Mouse (Mus musculus): ENCODE results near the gene Gm19684.
"Not testable (repeated sequence)": the region's sequence is repeated elsewhere in the genome, so short reads cannot be mapped to it uniquely, and the experiment has no call there.

Gene Gm19684

GRCm38 (mm10) chr17:36131516-36132265, 10.2 kb downstream of the Gm19684 start:
- DNase-seq (ENCODE audit: low read depth, low spot score): no peak

- not testable (repeated sequence) for DNase-seq (ENCODE audit: low read depth, low spot score)
Measured at GRCm38 (mm10) chr17:36135421-36136231, 14.1 kb downstream of the Gm19684 start.

GRCm38 (mm10) chr17:36136299-36136848, 14.9 kb downstream of the Gm19684 start:
- not testable (repeated sequence) for DNase-seq (ENCODE audit: low read depth, low spot score)

GRCm38 (mm10) chr17:36145111-36145860, 23.8 kb downstream of the Gm19684 start:
- peak; percentile 5 for DNase-seq (ENCODE audit: low read depth, low spot score)

- DNase-seq (ENCODE audit: low read depth, low spot score): not testable (repeated sequence)
Measured at GRCm38 (mm10) chr17:36145861-36146156, 24.3 kb downstream of the Gm19684 start.

GRCm38 (mm10) chr17:36146937-36147336, 25.5 kb downstream of the Gm19684 start:
- DNase-seq (ENCODE audit: low read depth, low spot score): not testable (repeated sequence)

- DNase-seq (ENCODE audit: low read depth, low spot score): not testable (repeated sequence)
Measured at GRCm38 (mm10) chr17:36148468-36148867, 27.0 kb downstream of the Gm19684 start.

- DNase-seq (ENCODE audit: low read depth, low spot score): not testable (repeated sequence)
Measured at GRCm38 (mm10) chr17:36151200-36151599, 29.7 kb downstream of the Gm19684 start.

- no peak for DNase-seq (ENCODE audit: low read depth, low spot score)
Measured at GRCm38 (mm10) chr17:36154271-36155149, 33.0 kb downstream of the Gm19684 start.

GRCm38 (mm10) chr17:36157782-36158181, 36.3 kb downstream of the Gm19684 start:
- not testable (repeated sequence) for DNase-seq (ENCODE audit: low read depth, low spot score)

- not testable (repeated sequence) for DNase-seq (ENCODE audit: low read depth, low spot score)
Measured at GRCm38 (mm10) chr17:36158264-36158663, 36.8 kb downstream of the Gm19684 start.

GRCm38 (mm10) chr17:36161129-36162051, 39.9 kb downstream of the Gm19684 start:
- DNase-seq (ENCODE audit: low read depth, low spot score): no peak

- not testable (repeated sequence) for DNase-seq (ENCODE audit: low read depth, low spot score)
Measured at GRCm38 (mm10) chr17:36166901-36167300, 45.4 kb downstream of the Gm19684 start.

GRCm38 (mm10) chr17:36167306-36168038, 46.0 kb downstream of the Gm19684 start:
- DNase-seq (ENCODE audit: low read depth, low spot score): no peak

GRCm38 (mm10) chr17:36168039-36168652, 46.7 kb downstream of the Gm19684 start, which contains the start of gene Gm8909:
Gene Gm8909 (minus strand): TSS chr17:36168537.
- no peak for DNase-seq (ENCODE audit: low read depth, low spot score)

- not testable (repeated sequence) for DNase-seq (ENCODE audit: low read depth, low spot score)
Measured at GRCm38 (mm10) chr17:36169094-36169493, 47.6 kb downstream of the Gm19684 start.

GRCm38 (mm10) chr17:36169753-36170152, 48.3 kb downstream of the Gm19684 start:
- no peak for DNase-seq (ENCODE audit: low read depth, low spot score)

- DNase-seq (ENCODE audit: low read depth, low spot score): no peak
Measured at GRCm38 (mm10) chr17:36170287-36170814, 48.9 kb downstream of the Gm19684 start.
